Mouse (Mus musculus) c-Kit-positive CD71-positive TER-119-negative erythroid progenitor cells, embryonic 14.5 days (primary cell): Measurements from ENCODE around the gene Cpm.

Experiments
- DNase-seq: peaks from one replicate; pipeline ENCODE4 v3.0.0-alpha.2; 2013; ENCODE audit warnings: low read depth

Cpm gene

GRCm38 (mm10) chr10:117663865-117664200 is 34.5 kb downstream of the Cpm start:
- DNase-seq, result no peak

GRCm38 (mm10) chr10:117664208-117664925 is 35.1 kb downstream of the Cpm start:
- no peak for DNase-seq

GRCm38 (mm10) chr10:117664926-117665209 is 35.6 kb downstream of the Cpm start:
- DNase-seq, result no peak

DNA sequence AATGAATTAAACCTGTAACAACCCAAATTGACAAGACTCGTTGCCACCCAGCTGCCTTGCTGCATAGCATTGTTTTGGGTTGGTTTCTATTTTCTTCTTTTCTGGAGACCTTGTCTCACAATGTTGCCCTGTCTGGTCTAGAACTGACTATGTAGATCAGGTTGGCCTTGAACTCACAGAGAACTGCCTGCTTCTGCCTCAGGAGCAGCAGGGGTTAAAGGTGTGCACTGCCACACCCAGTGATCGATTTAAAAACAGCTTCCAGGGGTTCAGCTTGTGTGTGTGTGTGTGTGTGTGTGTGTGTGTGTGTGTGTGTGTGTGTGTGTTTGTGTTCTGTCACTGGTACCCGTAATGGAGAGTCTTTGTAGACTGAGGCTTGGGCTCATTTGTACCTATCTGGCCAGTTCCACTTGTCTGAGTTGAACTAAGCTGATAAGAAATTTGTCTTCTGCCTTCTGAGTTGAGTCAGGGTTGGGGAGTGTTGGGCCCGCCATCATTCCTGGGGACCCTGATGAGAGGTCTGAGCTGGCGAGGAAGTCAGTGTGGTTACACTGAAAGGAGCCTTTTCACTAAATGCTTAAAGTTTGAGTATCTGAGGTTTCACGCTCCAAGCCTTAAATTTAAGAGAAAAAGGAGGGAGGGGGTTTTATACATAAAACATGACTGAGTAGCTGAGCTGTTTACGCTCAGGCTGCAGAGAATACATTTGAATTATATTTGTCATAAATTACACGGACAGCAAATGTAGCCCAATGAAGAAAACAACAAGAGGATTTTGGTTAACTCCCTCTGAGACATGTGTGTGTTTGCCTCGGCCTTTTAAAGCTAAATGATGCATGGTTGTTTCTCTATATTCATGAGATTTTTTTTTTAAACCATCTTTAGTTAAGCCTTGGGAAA is 36.3 kb downstream of the Cpm start:
- no peak for DNase-seq

DNA sequence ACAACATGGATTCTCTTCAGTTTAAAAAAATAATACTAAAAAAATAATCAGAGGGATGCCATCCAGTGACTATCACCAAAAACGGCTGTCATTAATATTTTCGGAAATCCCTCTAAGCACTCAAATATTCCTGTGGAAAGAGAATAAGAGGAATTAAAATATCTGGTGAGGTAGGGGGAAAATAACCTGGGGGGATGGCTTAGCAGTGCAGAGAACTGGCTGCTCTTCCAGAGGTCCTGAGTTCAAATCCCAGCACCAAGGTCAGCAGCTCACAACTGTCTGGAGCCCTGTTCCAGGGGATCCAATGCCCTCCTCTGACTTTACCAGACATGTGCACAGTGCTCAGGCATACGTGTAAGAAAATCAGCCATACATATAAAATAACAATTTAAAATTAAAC is 37.1 kb downstream of the Cpm start:
- no peak for DNase-seq

DNA sequence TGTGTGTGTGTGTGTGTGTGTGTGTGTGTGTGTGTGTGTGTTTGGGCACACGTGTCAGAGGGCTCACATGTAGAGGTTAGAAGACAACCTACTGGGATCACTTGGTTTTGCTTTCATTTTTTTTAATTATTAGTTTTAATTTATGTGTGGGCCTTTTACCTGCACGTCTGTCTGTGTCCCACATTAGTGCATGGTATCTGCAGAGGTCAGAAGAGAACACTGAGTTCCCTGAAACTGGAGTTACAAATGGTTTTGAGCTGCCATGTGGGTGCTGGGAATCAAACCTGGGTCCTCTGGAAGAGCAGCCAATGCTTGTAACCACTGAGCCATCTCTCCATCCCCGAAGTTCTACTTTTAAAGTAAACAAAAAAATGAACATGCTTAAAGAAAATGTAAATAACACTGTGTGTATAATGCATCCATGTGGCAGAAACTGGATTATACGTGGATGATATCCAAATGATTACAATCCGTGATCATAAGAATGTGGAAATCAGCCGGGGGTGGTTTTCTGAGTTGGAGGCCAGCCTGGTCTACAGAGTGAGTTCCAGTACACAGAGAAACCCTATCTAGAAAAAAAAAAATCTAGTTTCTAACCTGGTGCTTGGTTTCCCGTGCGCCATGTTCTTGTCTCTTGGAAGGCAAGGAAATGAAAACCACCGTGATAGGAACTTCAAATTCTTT is 37.8 kb downstream of the Cpm start:
- DNase-seq, result no peak

- no peak for DNase-seq
Measured at GRCm38 (mm10) chr10:117667663-117668507, 38.6 kb downstream of the Cpm start.

GRCm38 (mm10) chr10:117668546-117669300 is 39.4 kb downstream of the Cpm start:
- no peak for DNase-seq

- DNase-seq, result no peak
Measured at GRCm38 (mm10) chr10:117669449-117670090, 40.3 kb downstream of the Cpm start.

DNA sequence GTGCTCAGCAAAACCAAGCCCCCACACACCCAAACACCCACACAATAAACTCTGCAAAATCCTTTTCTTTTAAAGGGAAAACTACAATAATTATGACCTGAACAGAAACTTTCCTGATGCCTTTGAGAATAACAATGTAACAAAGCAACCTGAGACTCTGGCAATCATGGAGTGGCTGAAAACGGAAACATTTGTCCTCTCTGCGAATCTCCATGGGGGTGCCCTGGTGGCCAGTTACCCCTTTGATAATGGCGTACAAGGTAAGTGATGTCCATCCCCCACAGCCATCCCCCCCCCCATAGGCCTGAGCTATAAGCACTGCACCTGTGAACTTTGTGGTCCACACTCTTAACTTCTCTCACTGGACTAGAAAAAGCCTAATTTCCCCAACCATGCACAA is 40.8 kb downstream of the Cpm start:
- no peak for DNase-seq

- no peak for DNase-seq
Measured at GRCm38 (mm10) chr10:117670791-117671190, 41.5 kb downstream of the Cpm start.

DNA sequence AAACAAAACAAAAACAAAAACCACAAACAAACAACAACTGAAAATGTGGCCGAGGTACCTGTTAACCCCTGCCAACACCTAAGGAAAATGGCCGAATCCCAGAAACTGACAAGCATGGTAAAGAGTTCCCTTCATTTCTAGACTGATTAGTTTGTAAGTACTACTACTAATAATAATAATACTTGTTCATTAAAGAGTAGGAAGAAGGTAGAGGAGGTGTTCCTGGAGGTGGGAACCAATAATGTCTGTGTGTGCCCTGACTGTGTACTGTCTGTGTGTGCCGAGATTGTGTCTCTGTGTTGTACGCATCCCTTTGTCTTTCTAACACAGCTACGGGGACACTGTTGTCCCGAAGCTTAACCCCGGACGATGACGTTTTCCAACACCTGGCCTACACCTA is 42.0 kb downstream of the Cpm start:
- DNase-seq, result no peak

DNA sequence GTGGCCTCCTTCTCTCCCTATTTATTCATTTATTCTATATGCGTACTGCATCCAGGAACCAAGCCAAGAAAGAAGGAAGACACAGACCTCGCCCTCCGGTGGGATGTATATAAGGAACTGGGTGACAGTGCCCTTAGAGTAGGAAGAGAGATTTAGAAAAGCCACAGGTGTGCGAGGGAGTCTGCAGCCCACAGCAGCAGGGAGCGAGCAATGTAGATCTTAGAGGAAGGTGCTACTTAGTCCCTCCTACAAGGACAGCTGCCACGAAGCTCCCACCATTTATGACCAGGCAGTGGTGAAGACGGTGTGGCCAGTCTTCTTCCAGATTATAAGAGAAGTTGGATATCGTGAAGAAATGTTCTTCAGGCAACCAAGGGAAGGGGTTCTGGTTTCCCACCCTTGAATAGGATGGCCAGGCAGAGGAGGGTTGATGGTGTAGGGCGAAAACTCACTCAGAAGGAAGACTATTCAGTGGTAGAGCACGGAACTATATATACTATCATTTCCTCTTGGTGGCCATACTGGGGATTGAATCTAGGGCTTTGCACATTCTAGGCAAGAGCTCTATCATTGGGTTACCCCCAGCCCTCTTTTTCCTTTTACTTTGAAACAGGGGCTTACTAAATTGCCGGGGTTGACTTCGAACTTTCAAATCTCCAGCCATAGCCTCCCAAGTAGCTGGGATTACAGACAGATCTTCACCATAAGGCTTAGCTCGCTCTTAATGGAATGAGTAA is 42.8 kb downstream of the Cpm start:
- no peak for DNase-seq

- no peak for DNase-seq
Measured at GRCm38 (mm10) chr10:117672693-117673092, 43.4 kb downstream of the Cpm start.

DNA sequence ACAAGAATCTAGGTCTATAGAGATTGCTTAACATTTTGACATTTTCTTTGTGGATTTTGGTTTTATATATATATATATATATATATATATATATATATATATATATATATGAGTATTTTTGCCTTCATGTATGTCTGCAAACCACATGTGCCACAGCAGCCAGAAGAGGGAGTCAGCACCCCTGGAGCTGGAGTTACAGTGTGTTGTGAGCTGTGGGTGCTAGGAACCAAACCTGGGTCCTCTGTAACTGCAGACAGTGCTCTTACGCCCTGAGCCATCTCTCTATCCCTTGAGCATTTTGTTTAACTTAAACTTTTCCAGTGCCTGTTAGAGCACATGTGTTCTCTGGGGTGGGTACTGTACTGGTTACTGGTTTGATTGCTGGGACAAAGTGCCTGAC is 44.6 kb downstream of the Cpm start:
- no peak for DNase-seq

DNA sequence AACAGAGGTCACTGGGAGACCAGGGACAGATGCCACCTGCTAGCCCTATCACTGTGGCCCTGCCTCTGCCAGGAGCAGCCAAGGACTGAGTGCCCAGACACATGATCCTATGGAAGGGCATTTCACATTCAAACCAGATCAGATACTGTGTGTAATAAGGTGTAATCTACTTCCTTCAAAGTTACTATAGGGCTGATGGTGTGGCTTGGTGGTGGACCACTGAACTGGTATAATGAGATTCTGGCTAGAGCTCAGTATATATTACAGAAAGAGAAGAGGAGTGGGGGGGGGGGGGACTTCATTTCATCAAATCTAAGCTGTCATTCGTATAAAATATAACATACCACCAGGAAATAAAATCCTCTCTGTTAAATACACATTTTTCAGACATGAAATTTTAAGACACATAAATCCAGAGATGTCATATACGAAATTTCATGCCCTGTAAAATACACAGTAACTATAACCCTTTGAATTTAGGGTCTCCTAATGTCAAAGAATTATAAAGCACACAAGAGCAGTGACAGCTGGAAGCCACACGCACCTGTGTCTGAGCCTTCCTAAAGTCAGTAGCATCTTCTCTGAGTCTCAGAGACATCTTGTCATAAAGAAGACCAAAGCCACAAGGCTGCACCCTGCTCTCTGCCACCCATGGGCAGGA is 45.2 kb downstream of the Cpm start:
- no peak for DNase-seq

DNA sequence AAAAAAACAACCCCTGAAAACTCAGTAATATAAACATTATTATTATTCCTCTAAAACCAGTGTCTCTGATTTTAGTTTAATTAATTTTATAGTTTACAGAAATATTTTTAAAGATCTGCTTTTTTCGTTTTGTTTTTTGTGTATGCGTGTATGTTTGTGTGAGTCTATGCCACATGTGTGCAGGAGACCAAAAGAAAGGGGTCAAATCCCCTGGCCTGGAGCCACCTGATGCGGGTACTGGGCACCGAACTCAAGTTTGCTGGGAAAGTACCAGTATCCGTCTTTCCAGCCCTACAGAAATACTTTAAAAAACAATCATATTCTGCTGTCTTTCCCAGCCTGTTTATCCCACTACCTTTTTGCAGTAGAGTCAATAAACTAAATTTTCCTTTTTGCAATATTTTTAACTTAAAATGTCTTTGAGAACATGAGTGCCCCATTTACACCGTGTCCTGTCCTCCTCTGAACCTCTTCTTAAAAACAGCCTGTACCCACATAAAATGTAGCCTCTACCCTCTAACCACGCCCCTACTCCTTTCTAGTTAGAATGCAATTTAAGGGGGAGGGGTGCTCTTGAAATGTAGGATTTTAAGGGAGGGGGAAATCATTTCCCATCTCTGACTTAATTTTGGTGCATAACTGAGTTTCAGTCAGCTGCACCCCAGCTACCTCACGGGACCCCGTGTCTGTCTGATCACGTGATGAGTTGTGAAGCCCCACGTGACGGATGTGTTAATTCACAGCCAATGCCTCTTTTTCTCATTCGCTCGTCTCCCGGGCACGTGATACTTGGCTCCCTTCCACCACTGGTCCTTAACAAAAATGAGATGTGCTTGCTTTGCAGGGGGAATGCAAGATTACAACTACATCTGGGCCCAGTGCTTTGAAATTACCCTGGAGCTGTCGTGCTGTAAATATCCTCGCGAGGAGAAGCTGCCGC is 46.1 kb downstream of the Cpm start:
- no peak for DNase-seq

DNA sequence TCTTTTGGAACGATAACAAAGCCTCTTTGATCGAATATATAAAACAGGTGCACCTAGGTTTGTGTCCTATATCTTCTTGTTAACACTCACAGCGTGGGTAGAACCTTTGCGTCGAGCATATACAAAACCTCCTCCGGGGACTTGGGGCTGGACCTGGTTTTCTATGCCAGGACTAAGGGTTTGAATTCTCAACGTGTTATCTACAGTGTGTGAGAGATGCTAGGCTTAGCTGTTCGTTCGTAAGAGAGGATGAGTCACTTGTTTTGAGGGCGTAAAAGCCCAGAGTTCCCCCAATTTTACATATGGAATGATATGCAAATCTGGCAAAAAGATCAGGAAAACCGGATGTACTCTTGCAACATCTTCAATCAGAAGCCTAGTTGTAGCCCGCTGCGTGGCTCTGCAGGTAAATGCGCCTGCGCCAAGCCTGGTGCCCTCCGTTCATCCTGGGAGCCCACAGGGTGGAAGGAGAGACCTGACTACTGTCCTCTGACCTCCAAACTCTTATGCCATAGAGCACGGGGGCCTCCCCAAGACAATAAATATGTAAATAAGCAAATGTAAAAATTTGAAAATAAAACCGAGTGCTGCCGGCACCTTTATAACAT is 46.8 kb downstream of the Cpm start:
- DNase-seq, result no peak
